Mouse (Mus musculus) forebrain, embryonic 11.5 days (tissue): ENCODE results near the gene Hivep3. TPM values are rescaled to one million over a fixed set of nuclear protein-coding genes. Genes with fewer than 3 reads are reported as not detected.

ENCODE experiments used
- ATAC-seq: fragments of 200-750 bp; cut with Nextera tagmentation; replicated peaks from 2 replicates; pipeline ENCODE4 v1.8.0; 2017; ENCODE audit warnings: moderate TSS enrichment; ENCODE audit not compliant: low FRiP score
- DNase-seq: peaks from one replicate; pipeline ENCODE4 v3.0.0-alpha.2; 2017; ENCODE audit warnings: low spot score
- H3K27ac ChIP-seq: fragments of 300-500 bp; sonication (generic); 2 replicates; pipeline ENCODE4 v1.5.1; 2014; ENCODE audit warnings: low read depth, low read length
- H3K27me3 ChIP-seq: fragments of 300-500 bp; sonication (generic); 2 replicates; pipeline ENCODE4 v1.6.1; 2014; ENCODE audit warnings: mild to moderate bottlenecking, low read length, mixed read lengths; ENCODE audit not compliant: control insufficient read depth, insufficient read depth
- H3K36me3 ChIP-seq: fragments of 300-500 bp; sonication (generic); 2 replicates; pipeline ENCODE4 v1.6.1; 2014; ENCODE audit warnings: mild to moderate bottlenecking, low read length, moderate library complexity, mixed read lengths; ENCODE audit not compliant: control insufficient read depth, insufficient read depth
- H3K4me1 ChIP-seq: fragments of 300-500 bp; sonication (generic); replicated peaks from 2 replicates; pipeline ENCODE4 v1.6.1; 2014; ENCODE audit warnings: low read length, mixed read lengths; ENCODE audit not compliant: control insufficient read depth, insufficient read depth
- H3K4me2 ChIP-seq: fragments of 300-500 bp; sonication (generic); 2 replicates; pipeline ENCODE4 v1.6.1; 2014; ENCODE audit warnings: low read depth, mild to moderate bottlenecking, low read length, moderate library complexity, mixed read lengths; ENCODE audit not compliant: severe bottlenecking
- H3K4me3 ChIP-seq: fragments of 300-500 bp; sonication (generic); 2 replicates; pipeline ENCODE4 v1.5.1; 2014; ENCODE audit warnings: low read depth, low read length
- H3K9ac ChIP-seq: fragments of 300-500 bp; sonication (generic); 2 replicates; pipeline ENCODE4 v1.6.1; 2014; ENCODE audit warnings: low read length
- H3K9me3 ChIP-seq: fragments of 300-500 bp; sonication (generic); 2 replicates; pipeline ENCODE4 v1.6.1; 2016; ENCODE audit warnings: low read length, mixed read lengths; ENCODE audit not compliant: control insufficient read depth
- WGBS: fragments of 180-500 bp; shearing (Covaris S2); extraction: QIAGEN DNeasy Blood & Tissue Kit; methylation state at CpG from one replicate; pipeline ENCODE4 v1.1.7; 2014; 5-methylcytosine and 5-hydroxymethylcytosine counted together
- polyA plus RNA-seq: library from polyadenylated mRNA; unstranded; fragments of >200 nt; fragmentation: Nextera tagmentation; extraction: Ambion mirVana; gene quantifications from 2 replicates; pipeline ENCODE4 v1.2.1, GENCODE M21; 2014

Hivep3 gene
- polyA plus RNA-seq, 1 experiment from 2014 or later: 2.2 TPM

GRCm38 (mm10) chr4:119837505-119838065 is 104.0 kb downstream of the Hivep3 start:
- Histone ChIP-seq H3K27me3 (no peaks in the 10 kb centered on the region), H3K9me3 (no peaks in the 10 kb centered on the region), H3K36me3 (no peaks in the 10 kb centered on the region), H3K27ac (no peak overlapping the region), H3K4me2 (no peak overlapping the region), H3K9ac (no peak overlapping the region), H3K4me3 (no peak overlapping the region), H3K4me1 (no peaks in the 10 kb centered on the region)
- no peak for DNase-seq
- no peak for ATAC-seq
- 88% methylated on average over 1 of the region's 1 CpGs for WGBS

GRCm38 (mm10) chr4:119838308-119838707 is 104.7 kb downstream of the Hivep3 start:
- no peak overlapping the region for H3K27ac ChIP-seq
- H3K27me3 ChIP-seq: no peaks in the 10 kb centered on the region
- H3K4me1 ChIP-seq: no peaks in the 10 kb centered on the region
- no peak overlapping the region for H3K4me2 ChIP-seq
- no peaks in the 10 kb centered on the region for H3K36me3 ChIP-seq
- H3K9me3 ChIP-seq: no peaks in the 10 kb centered on the region
- no peak overlapping the region for H3K9ac ChIP-seq
- 88% methylated on average over 2 of the region's 2 CpGs for WGBS
- no peak for DNase-seq
- ATAC-seq: no peak
- H3K4me3 ChIP-seq: no peak overlapping the region

GRCm38 (mm10) chr4:119843294-119843693 is 109.7 kb downstream of the Hivep3 start:
- H3K9me3 ChIP-seq: no peaks in the 10 kb centered on the region
- H3K9ac ChIP-seq: no peak overlapping the region
- WGBS: 73% methylated on average over 3 of the region's 3 CpGs
- H3K4me1 ChIP-seq: no peaks in the 10 kb centered on the region
- no peaks in the 10 kb centered on the region for H3K27me3 ChIP-seq
- H3K4me2 ChIP-seq: no peak overlapping the region
- no peaks in the 10 kb centered on the region for H3K36me3 ChIP-seq
- no peak for ATAC-seq
- DNase-seq: no peak
- no peak overlapping the region for H3K27ac ChIP-seq
- H3K4me3 ChIP-seq: no peak overlapping the region

- DNase-seq: no peak
- 83% methylated on average over 3 of the region's 3 CpGs for WGBS
- Histone ChIP-seq H3K27me3 (no peaks in the 10 kb centered on the region), H3K4me1 (no peaks in the 10 kb centered on the region), H3K36me3 (no peaks in the 10 kb centered on the region), H3K9me3 (no peaks in the 10 kb centered on the region), H3K27ac (no peak overlapping the region), H3K4me3 (no peak overlapping the region), H3K4me2 (no peak overlapping the region), H3K9ac (no peak overlapping the region)
- no peak for ATAC-seq
Observed at GRCm38 (mm10) chr4:119844267-119844666, 110.7 kb downstream of the Hivep3 start.

- 52% methylated on average over 3 of the region's 3 CpGs for WGBS
- H3K9ac ChIP-seq: no peak overlapping the region
- H3K36me3 ChIP-seq: no peaks in the 10 kb centered on the region
- H3K9me3 ChIP-seq: no peaks in the 10 kb centered on the region
- H3K4me3 ChIP-seq: no peak overlapping the region
- ATAC-seq: no peak
- H3K27me3 ChIP-seq: no peaks in the 10 kb centered on the region
- H3K27ac ChIP-seq: no peak overlapping the region
- no peak for DNase-seq
- no peak overlapping the region for H3K4me2 ChIP-seq
- H3K4me1 ChIP-seq: no peaks in the 10 kb centered on the region
Observed at GRCm38 (mm10) chr4:119845596-119846161, 112.1 kb downstream of the Hivep3 start.

GRCm38 (mm10) chr4:119852483-119852882 is 118.9 kb downstream of the Hivep3 start:
- Histone ChIP-seq H3K4me3 (no peak overlapping the region), H3K4me2 (no peak overlapping the region), H3K27ac (no peak overlapping the region), H3K9me3 (no peaks in the 10 kb centered on the region), H3K27me3 (no peaks in the 10 kb centered on the region), H3K4me1 (no peaks in the 10 kb centered on the region), H3K36me3 (no peaks in the 10 kb centered on the region), H3K9ac (no peak overlapping the region)
- WGBS: 67% methylated on average over 8 of the region's 8 CpGs
- ATAC-seq: no peak
- DNase-seq: no peak

- H3K4me1 ChIP-seq: no peaks in the 10 kb centered on the region
- H3K9ac ChIP-seq: no peak overlapping the region
- H3K9me3 ChIP-seq: no peaks in the 10 kb centered on the region
- no peak overlapping the region for H3K4me3 ChIP-seq
- H3K4me2 ChIP-seq: no peak overlapping the region
- no peaks in the 10 kb centered on the region for H3K36me3 ChIP-seq
- ATAC-seq (no peak), DNase-seq (no peak)
- no peaks in the 10 kb centered on the region for H3K27me3 ChIP-seq
- 83% methylated on average over 9 of the region's 9 CpGs for WGBS
- no peak overlapping the region for H3K27ac ChIP-seq
Observed at GRCm38 (mm10) chr4:119854307-119855144, 120.9 kb downstream of the Hivep3 start.

- DNase-seq (no peak), ATAC-seq (no peak)
- H3K27ac ChIP-seq: no peak overlapping the region
- H3K36me3 ChIP-seq: no peaks in the 10 kb centered on the region
- H3K9me3 ChIP-seq: no peaks in the 10 kb centered on the region
- no peak overlapping the region for H3K4me2 ChIP-seq
- H3K27me3 ChIP-seq: no peaks in the 10 kb centered on the region
- no peak overlapping the region for H3K4me3 ChIP-seq
- H3K4me1 ChIP-seq: no peaks in the 10 kb centered on the region
- WGBS: 73% methylated on average over 4 of the region's 4 CpGs
- no peak overlapping the region for H3K9ac ChIP-seq
Observed at GRCm38 (mm10) chr4:119859454-119859853, 125.9 kb downstream of the Hivep3 start.
